Mouse (Mus musculus): ENCODE measurements at regions not wholly inside any gene's neighbourhood (a gene's known extent, or its start where the extent isn't known, plus 50 kb on each side); places are given as distances from the start of the nearest gene placed in this dataset.

DNA sequence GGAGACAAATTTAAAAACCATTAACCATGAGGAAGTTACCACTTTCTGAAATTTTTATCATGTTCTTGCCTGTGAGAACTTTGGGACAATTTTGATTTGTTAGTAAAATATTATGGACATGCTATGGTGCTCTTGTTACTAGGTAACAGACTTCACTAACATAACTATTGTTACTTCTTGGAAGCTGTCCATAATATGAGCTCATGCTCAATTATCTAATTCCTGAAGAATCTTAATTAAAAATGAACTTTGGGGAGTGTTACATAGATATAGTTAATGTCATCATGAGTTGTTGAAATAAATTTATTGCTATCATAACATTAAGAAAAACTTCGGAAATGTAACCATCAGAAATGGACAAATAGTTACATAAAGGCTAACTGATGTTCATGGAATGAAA lies 486.5 kb upstream of the Adamts5 start:
- H3K4me3 ChIP-seq (ENCODE audit: low read depth, low read length): no peak overlapping the region
- no peaks in the 10 kb centered on the region for H3K36me3 ChIP-seq (ENCODE audit: control insufficient read depth, insufficient read depth, low read length)
- H3K4me1 ChIP-seq (replicated peaks; ENCODE audit: control insufficient read depth, insufficient read depth, low read length): no peaks in the 10 kb centered on the region
- H3K4me2 ChIP-seq (ENCODE audit: low read length): no peak overlapping the region
- no peaks in the 10 kb centered on the region for H3K9me3 ChIP-seq (ENCODE audit: control insufficient read depth, low read length)
- ATAC-seq (replicated peaks; ENCODE audit: low FRiP score, low TSS enrichment, low read depth): no peak
- 78% methylated on average over 1 of the region's 1 CpGs for WGBS
- DNase-seq (ENCODE audit: low spot score): no peak
- H3K9ac ChIP-seq (ENCODE audit: low read length): no peak overlapping the region
- H3K27ac ChIP-seq (ENCODE audit: low read depth): no peak overlapping the region
- no peaks in the 10 kb centered on the region for H3K27me3 ChIP-seq (replicated peaks; ENCODE audit: control insufficient read depth, insufficient read depth, low read length)

GRCm38 (mm10) chr16:86377991-86378390 lies 476.4 kb upstream of the Adamts5 start:
- H3K4me3 ChIP-seq (ENCODE audit: low read depth, low read length): no peak overlapping the region
- H3K9me3 ChIP-seq (ENCODE audit: control insufficient read depth, low read length): no peaks in the 10 kb centered on the region
- no peaks in the 10 kb centered on the region for H3K4me1 ChIP-seq (replicated peaks; ENCODE audit: control insufficient read depth, insufficient read depth, low read length)
- H3K9ac ChIP-seq (ENCODE audit: low read length): no peak overlapping the region
- WGBS: 36% methylated on average over 3 of the region's 3 CpGs
- ATAC-seq (replicated peaks; ENCODE audit: low FRiP score, low TSS enrichment, low read depth) (no peak), DNase-seq (ENCODE audit: low spot score) (no peak)
- no peak overlapping the region for H3K27ac ChIP-seq (ENCODE audit: low read depth)
- H3K4me2 ChIP-seq (ENCODE audit: low read length): no peak overlapping the region
- H3K36me3 ChIP-seq (ENCODE audit: control insufficient read depth, insufficient read depth, low read length): no peaks in the 10 kb centered on the region
- H3K27me3 ChIP-seq (replicated peaks; ENCODE audit: control insufficient read depth, insufficient read depth, low read length): no peaks in the 10 kb centered on the region

GRCm38 (mm10) chr16:86371652-86372051 lies 470.0 kb upstream of the Adamts5 start:
- Histone ChIP-seq H3K4me1 (replicated peaks; ENCODE audit: control insufficient read depth, insufficient read depth, low read length) (no peaks in the 10 kb centered on the region), H3K4me2 (ENCODE audit: low read length) (no peak overlapping the region), H3K27ac (ENCODE audit: low read depth) (no peak overlapping the region), H3K27me3 (replicated peaks; ENCODE audit: control insufficient read depth, insufficient read depth, low read length) (no peaks in the 10 kb centered on the region), H3K36me3 (ENCODE audit: control insufficient read depth, insufficient read depth, low read length) (no peaks in the 10 kb centered on the region), H3K4me3 (ENCODE audit: low read depth, low read length) (no peak overlapping the region), H3K9me3 (ENCODE audit: control insufficient read depth, low read length) (no peaks in the 10 kb centered on the region), H3K9ac (ENCODE audit: low read length) (no peak overlapping the region)
- WGBS: 58% methylated on average over 4 of the region's 4 CpGs
- DNase-seq (ENCODE audit: low spot score) (no peak), ATAC-seq (replicated peaks; ENCODE audit: low FRiP score, low TSS enrichment, low read depth) (no peak)

GRCm38 (mm10) chr16:86368449-86368848 lies 466.8 kb upstream of the Adamts5 start:
- H3K9ac ChIP-seq (ENCODE audit: low read length): no peak overlapping the region
- no peaks in the 10 kb centered on the region for H3K27me3 ChIP-seq (replicated peaks; ENCODE audit: control insufficient read depth, insufficient read depth, low read length)
- no peaks in the 10 kb centered on the region for H3K36me3 ChIP-seq (ENCODE audit: control insufficient read depth, insufficient read depth, low read length)
- H3K4me3 ChIP-seq (ENCODE audit: low read depth, low read length): no peak overlapping the region
- no peak overlapping the region for H3K27ac ChIP-seq (ENCODE audit: low read depth)
- H3K4me1 ChIP-seq (replicated peaks; ENCODE audit: control insufficient read depth, insufficient read depth, low read length): no peaks in the 10 kb centered on the region
- DNase-seq (ENCODE audit: low spot score): no peak
- no peak for ATAC-seq (replicated peaks; ENCODE audit: low FRiP score, low TSS enrichment, low read depth)
- 45% methylated on average over 5 of the region's 5 CpGs for whole genome bisulfite sequencing
- no peaks in the 10 kb centered on the region for H3K9me3 ChIP-seq (ENCODE audit: control insufficient read depth, low read length)
- no peak overlapping the region for H3K4me2 ChIP-seq (ENCODE audit: low read length)

DNA sequence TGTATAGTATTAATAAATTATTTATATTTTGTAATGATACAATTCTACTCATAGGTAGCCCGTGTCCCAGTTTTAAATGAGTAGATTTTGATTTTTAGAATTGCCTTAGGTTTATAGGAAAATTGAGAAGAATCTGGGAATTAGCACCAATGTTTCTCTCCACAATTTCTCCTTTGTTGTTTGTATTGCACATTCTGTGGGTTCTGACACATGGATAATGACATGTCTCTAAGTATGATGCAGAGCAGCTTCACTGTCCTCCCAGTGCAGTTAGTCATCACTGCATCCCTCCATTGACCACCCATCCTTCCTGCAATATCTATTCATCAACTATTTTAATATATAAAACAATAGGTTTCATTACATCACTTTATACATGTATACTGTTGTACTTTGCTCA lies 464.6 kb upstream of the Adamts5 start:
- no peak for DNase-seq (ENCODE audit: low spot score)
- 89% methylated on average over 1 of the region's 1 CpGs for WGBS
- Histone ChIP-seq H3K4me3 (ENCODE audit: low read depth, low read length) (no peak overlapping the region), H3K4me1 (replicated peaks; ENCODE audit: control insufficient read depth, insufficient read depth, low read length) (no peaks in the 10 kb centered on the region), H3K9me3 (ENCODE audit: control insufficient read depth, low read length) (no peaks in the 10 kb centered on the region), H3K36me3 (ENCODE audit: control insufficient read depth, insufficient read depth, low read length) (no peaks in the 10 kb centered on the region), H3K27ac (ENCODE audit: low read depth) (no peak overlapping the region), H3K27me3 (replicated peaks; ENCODE audit: control insufficient read depth, insufficient read depth, low read length) (no peaks in the 10 kb centered on the region), H3K9ac (ENCODE audit: low read length) (no peak overlapping the region), H3K4me2 (ENCODE audit: low read length) (no peak overlapping the region)
- no peak for ATAC-seq (replicated peaks; ENCODE audit: low FRiP score, low TSS enrichment, low read depth)

- no peak for ATAC-seq (replicated peaks; ENCODE audit: low FRiP score, low TSS enrichment, low read depth)
- Histone ChIP-seq H3K4me2 (ENCODE audit: low read length) (no peak overlapping the region), H3K9ac (ENCODE audit: low read length) (no peak overlapping the region), H3K4me1 (replicated peaks; ENCODE audit: control insufficient read depth, insufficient read depth, low read length) (no peaks in the 10 kb centered on the region), H3K27ac (ENCODE audit: low read depth) (no peak overlapping the region), H3K36me3 (ENCODE audit: control insufficient read depth, insufficient read depth, low read length) (no peaks in the 10 kb centered on the region), H3K9me3 (ENCODE audit: control insufficient read depth, low read length) (no peaks in the 10 kb centered on the region), H3K27me3 (replicated peaks; ENCODE audit: control insufficient read depth, insufficient read depth, low read length) (no peaks in the 10 kb centered on the region), H3K4me3 (ENCODE audit: low read depth, low read length) (no peak overlapping the region)
- 82% methylated on average over 5 of the region's 5 CpGs for WGBS
- no peak for DNase-seq (ENCODE audit: low spot score)
These were observed 459.5 kb upstream of the Adamts5 start for GRCm38 (mm10) chr16:86361099-86361498.

DNA sequence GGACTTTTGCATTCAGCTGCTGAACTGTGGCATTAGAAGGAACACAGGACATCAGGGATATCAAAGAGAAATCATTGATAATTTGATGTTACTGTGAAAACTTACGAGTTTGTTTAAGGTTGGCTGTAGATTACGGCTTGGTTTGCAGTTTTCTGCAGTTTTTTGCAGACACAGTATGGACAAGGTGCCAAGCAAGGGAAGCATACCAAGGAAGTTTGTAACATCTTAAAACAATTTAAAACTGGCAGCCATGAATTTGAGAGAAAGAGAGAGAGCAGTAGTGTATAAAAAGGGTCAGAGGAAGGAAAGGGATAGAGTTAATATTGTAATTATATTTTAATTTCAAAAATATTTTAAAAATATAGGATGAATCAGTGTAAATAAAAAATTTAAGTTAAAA lies 453.4 kb upstream of the Adamts5 start:
- H3K9me3 ChIP-seq (ENCODE audit: control insufficient read depth, low read length): no peaks in the 10 kb centered on the region
- ATAC-seq (replicated peaks; ENCODE audit: low FRiP score, low TSS enrichment, low read depth) (no peak), DNase-seq (ENCODE audit: low spot score) (no peak)
- H3K4me3 ChIP-seq (ENCODE audit: low read depth, low read length): no peak overlapping the region
- H3K4me1 ChIP-seq (replicated peaks; ENCODE audit: control insufficient read depth, insufficient read depth, low read length): no peaks in the 10 kb centered on the region
- no peak overlapping the region for H3K27ac ChIP-seq (ENCODE audit: low read depth)
- WGBS: 69% methylated on average over 2 of the region's 2 CpGs
- H3K36me3 ChIP-seq (ENCODE audit: control insufficient read depth, insufficient read depth, low read length): no peaks in the 10 kb centered on the region
- H3K9ac ChIP-seq (ENCODE audit: low read length): no peak overlapping the region
- no peak overlapping the region for H3K4me2 ChIP-seq (ENCODE audit: low read length)
- H3K27me3 ChIP-seq (replicated peaks; ENCODE audit: control insufficient read depth, insufficient read depth, low read length): no peaks in the 10 kb centered on the region

DNA sequence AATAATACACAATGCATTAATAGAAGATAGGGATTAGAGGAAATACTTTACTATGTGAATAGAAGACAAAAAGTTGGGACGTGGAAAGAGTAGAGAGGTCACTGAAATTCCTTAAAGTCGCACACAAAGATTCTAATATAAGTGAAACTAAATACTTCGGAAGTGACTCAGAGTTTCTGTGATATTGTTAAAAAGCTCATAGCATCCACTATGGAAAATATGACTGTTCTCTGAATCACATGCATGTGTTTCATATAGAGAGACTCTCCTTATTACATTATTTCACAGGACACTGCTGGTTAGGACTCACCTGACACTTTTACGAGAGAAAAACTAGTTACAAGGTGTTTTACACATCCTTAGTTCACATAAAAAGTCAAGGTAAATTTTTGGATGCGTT lies 446.1 kb upstream of the Adamts5 start:
- ATAC-seq (replicated peaks; ENCODE audit: low FRiP score, low TSS enrichment, low read depth): no peak
- Histone ChIP-seq H3K4me3 (ENCODE audit: low read depth, low read length) (no peak overlapping the region), H3K4me1 (replicated peaks; ENCODE audit: control insufficient read depth, insufficient read depth, low read length) (no peaks in the 10 kb centered on the region), H3K27me3 (replicated peaks; ENCODE audit: control insufficient read depth, insufficient read depth, low read length) (no peaks in the 10 kb centered on the region), H3K4me2 (ENCODE audit: low read length) (no peak overlapping the region), H3K9ac (ENCODE audit: low read length) (no peak overlapping the region), H3K9me3 (ENCODE audit: control insufficient read depth, low read length) (no peaks in the 10 kb centered on the region), H3K36me3 (ENCODE audit: control insufficient read depth, insufficient read depth, low read length) (no peaks in the 10 kb centered on the region), H3K27ac (ENCODE audit: low read depth) (no peak overlapping the region)
- WGBS: 81% methylated on average over 5 of the region's 5 CpGs
- no peak for DNase-seq (ENCODE audit: low spot score)

- Histone ChIP-seq H3K36me3 (ENCODE audit: control insufficient read depth, insufficient read depth, low read length) (no peaks in the 10 kb centered on the region), H3K4me3 (ENCODE audit: low read depth, low read length) (no peak overlapping the region), H3K9me3 (ENCODE audit: control insufficient read depth, low read length) (no peaks in the 10 kb centered on the region), H3K27me3 (replicated peaks; ENCODE audit: control insufficient read depth, insufficient read depth, low read length) (no peaks in the 10 kb centered on the region), H3K4me1 (replicated peaks; ENCODE audit: control insufficient read depth, insufficient read depth, low read length) (no peaks in the 10 kb centered on the region), H3K9ac (ENCODE audit: low read length) (no peak overlapping the region), H3K4me2 (ENCODE audit: low read length) (no peak overlapping the region), H3K27ac (ENCODE audit: low read depth) (no peak overlapping the region)
- 57% methylated on average over 3 of the region's 3 CpGs for WGBS
- DNase-seq (ENCODE audit: low spot score): no peak
- ATAC-seq (replicated peaks; ENCODE audit: low FRiP score, low TSS enrichment, low read depth): no peak
These were observed 445.3 kb upstream of the Adamts5 start for GRCm38 (mm10) chr16:86346916-86347315.

Measured in intestine, embryonic 14.5 days (tissue).